Mouse (Mus musculus) heart, postnatal 14 days (tissue): ENCODE data around the gene Arl15. TPM values are rescaled to one million over a fixed set of nuclear protein-coding genes. Genes with fewer than 3 reads are reported as not detected.

ENCODE experiments used
- DNase-seq, 2 experiments: peaks; one replicate each; pipeline ENCODE4 v3.0.0; 2021 to 2022
- intact Hi-C: fragments of 180-260 bp; cut with DNase I; formaldehyde crosslinking; loops from one replicate; pipeline ENCODE4 v1.15.1; 2025
- total RNA-seq, 2 experiments: library from RNA; stranded (reverse); gene quantifications; 2 replicates each; pipeline ENCODE4 v1.2.3; 2021

Arl15 gene
- total RNA-seq, 2 experiments from 2014 or later: 11.9 to 14.7 TPM

DNA sequence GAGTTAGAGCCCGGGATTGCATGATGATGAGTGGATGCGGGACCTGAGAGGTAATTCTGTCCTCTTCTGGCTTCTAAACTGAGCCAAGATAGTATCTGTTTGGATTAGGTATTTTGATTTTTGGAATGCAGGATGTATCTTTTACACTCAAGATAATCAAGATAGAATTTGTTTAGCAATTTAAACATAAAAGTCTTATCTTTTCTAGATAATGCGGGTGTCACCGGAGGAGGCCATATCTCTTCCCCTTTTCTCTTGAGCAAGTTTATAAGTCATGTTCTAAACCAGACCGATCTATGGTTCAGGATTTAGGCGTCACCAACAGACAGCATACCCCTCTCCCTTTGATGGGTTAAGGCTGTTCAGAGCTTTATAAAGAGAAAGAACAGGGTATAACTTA lies 3.1 kb downstream of the Arl15 start:
- no peak for DNase-seq
- intact Hi-C loops: no loop called here

DNA sequence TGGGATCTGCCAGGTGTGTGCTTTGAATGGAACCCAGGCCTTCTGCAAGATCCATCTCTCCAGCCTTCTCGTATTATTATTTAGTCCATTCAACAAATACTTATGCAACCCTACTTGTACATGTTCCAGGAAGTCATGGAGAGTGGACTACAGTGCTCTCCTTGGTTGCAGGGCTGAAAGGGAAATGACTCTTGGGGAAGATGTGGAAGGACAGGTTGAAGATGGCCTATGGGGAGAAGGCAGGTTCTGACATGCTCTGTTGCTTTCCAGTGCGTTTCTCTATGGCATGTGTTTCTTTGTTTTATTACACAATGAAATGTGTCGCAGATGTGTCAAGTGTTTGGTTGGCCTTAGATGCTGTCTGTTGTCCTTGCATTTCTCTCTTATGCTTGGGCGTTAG lies 5.1 kb downstream of the Arl15 start:
- DNase-seq: no peak
- intact Hi-C loops: no loop called here

DNA sequence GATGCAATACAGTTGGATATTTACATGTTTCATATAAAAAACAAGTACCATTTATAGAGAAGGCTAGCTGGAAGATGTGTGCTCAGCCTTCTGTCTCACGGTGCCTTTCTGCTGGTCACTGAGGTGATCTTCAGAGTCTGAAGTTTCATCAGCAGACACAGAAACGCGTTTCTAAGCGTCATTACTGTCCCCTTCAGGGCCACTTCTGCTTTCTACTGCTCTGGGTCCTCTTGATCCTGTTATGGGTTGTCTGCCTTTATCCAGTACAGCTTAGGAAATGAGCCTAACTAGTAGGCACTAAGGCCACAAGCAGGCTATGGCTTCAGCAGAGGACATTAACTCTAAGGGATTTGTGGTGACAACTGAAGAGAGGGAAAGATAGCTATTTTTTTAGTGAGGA lies 5.9 kb downstream of the Arl15 start:
- intact Hi-C loops: no loop called here
- no peak for DNase-seq

GRCm38 (mm10) chr13:113802571-113802970 lies 8.3 kb downstream of the Arl15 start:
- intact Hi-C loops: no loop called here
- DNase-seq: no peak

- DNase-seq: no peak
- intact Hi-C loops: no loop called here
Observed at GRCm38 (mm10) chr13:113811141-113811540, 16.8 kb downstream of the Arl15 start.

DNA sequence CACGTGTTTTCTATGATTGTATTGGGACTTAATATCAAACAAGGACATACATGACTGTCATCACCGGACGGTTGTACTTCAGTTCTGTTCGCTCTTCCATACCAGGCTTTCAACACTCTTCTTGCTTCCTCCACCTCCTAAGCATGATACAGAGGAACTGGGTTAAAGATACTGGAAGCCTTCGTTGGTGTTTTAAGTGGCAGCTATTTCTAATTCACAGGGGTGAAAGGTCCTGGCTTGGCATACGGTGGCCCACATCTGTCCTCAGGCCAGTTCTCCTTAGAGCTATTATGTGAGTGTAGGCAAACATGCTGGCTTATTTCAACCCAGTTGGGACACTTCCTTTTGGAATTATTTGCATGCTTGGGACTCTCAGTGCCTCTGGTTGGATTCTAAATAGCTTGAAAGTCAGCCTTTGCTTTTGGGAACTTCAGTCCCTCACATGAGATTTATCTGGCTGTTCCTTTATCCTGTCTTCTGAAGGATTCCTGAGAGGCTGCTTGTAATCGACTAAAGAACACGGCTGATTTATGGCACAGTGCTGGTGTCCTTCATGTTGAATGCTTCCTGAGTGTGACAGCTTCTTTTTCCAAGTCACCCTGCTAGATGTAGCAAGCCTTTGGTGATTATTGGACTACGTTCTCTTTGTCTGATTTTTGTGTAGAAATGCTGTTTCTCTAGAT lies 17.7 kb downstream of the Arl15 start:
- intact Hi-C loops: no loop called here
- DNase-seq: peak in 1 of 2 experiments; percentile 8

GRCm38 (mm10) chr13:113812593-113812975 lies 18.3 kb downstream of the Arl15 start:
- intact Hi-C loops: no loop called here
- no peak for DNase-seq

GRCm38 (mm10) chr13:113814121-113814520 lies 19.8 kb downstream of the Arl15 start:
- intact Hi-C loops: no loop called here

DNA sequence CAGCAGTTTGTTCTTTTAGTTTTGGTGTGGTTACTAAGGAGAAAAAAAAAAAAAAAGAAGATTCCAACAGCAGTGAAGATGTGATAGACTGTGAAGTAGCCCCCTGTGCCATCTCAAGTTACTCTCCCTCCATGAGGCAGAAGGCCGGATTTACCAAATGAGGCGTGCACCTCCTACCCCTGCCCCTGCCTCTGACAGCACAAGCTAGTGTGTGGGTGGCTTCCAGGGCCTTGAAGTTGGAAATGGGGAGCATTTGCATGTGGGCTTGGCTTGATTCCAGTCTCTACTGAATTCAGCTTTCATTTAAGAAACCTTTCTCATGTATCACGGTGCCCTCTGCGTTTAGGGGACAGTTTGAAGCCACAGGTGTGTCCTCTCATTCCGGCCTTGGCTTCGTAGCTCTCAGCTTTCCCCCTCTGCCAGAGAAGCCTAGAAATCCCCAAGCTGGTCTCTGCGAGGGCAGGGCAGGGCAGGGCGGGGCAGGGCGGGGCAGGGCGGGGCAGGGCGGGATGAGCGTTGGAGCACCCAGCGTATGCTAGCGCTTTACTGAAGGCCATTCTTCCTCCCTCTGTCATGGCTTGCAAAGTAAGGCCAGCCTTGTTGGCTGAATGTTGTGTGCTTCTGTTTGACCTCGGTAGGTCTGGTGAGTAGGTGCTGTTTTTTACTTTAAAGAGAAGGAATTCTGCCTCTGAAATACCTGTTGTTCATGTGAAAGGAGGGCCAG lies 21.6 kb downstream of the Arl15 start:
- no peak for DNase-seq
- intact Hi-C loops: no loop called here

More at GRCm38 (mm10) chr13:113814121-113814520, 19.8 kb downstream of the Arl15 start:
- no peak for DNase-seq

DNA sequence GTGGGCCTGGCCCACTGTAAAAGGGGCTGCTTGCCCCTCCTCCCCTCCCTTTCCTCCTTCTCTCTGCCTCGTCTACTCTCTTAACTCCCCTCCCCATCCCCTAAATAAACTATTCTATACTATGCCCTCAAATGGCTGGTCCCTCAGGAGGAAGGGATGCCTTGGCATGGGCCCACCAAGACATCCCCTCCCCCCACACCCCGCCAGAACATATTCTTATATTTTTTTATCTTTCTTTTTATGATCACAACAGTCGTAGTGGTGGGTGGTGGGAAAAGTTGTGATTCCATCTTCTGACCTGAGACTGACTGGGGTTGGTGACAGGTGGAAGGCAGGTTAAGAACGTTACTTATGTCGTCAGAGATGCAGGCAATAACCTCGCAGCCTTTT lies 22.1 kb downstream of the Arl15 start:
- intact Hi-C loops: no loop called here
- no peak for DNase-seq

DNA sequence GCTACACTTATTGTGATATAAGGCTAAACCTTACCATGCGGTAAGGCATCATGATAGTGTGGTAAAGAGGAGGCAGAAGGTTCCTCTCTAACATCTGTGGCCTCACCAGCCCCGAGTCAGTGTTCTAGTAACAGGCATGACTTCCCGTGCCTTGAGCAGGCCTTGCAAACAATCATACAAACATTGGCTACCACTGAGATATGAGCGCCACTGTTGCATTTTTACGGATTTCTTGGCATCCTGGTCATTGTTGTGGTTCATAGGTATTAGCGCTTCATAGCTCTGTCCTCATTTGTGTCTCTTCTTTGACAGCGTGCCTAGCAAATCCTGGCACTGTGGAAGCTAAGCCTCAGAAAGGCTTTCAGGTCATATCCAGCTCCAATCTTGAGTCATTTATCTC lies 24.7 kb downstream of the Arl15 start:
- intact Hi-C loops: no loop called here
- DNase-seq: no peak

- intact Hi-C loops: no loop called here
- no peak for DNase-seq
Observed at GRCm38 (mm10) chr13:113820176-113820575, 25.9 kb downstream of the Arl15 start.

DNA sequence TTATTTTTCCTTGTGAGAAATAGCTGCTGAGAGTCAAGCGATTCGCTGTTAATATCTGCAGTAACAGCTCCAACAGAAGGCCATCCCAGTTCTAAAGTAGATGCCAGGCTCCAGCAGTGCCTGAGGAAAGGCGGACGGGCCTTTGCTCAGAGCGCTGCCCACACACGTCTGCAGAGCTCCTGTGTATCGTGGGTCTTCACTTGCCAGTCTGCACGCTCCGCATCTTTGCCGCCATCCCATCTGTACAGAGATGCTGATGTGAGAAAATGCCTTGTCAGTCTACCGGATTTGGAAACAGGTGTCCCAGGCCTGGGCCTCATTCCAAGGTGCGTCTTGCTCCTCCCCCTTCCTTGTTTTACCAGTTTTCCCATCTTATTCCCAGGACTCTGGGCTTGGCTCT lies 27.6 kb downstream of the Arl15 start:
- DNase-seq: no peak
- intact Hi-C loops: no loop called here

DNA sequence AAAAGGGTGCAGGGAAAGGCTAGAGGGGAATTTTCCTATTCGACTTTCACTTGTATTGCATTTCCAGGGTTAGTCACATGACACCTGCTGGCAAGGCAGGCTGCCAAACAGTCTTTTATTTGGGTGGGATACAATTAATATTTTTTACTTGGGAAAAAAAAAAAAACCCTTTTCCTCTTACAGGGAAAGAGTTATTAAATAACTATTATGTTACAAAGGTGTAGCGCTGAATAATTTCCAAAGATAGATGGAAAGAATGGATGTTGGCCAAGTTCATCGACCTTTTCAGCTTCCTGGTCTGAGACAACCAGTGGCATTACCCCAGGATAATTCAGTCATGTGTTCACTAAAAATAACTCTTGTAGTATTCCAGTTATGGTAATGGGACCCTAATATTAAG lies 29.7 kb downstream of the Arl15 start:
- intact Hi-C loops: no loop called here
- DNase-seq: peak in 1 of 2 experiments; percentile 14

DNA sequence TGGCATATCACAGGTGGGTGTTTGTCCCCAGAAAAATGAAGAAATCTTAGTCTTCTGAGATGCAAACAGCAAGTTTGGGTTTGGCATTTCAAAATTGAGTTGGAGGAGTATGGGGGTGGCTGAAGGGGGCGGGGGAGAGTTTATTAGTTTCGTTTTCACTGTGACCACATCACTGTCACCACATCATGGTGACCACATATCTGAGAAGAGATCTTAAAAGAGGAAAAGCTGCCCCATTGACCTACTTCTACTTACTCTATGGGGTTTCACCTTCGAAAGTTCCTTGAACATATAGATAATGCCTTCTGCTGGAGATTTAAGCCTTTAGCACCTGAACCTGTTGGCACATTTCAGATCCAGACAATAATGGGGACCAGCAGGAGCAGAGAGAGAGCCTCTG lies 34.3 kb downstream of the Arl15 start:
- intact Hi-C loops: no loop called here
- no peak for DNase-seq

GRCm38 (mm10) chr13:113829079-113829478 lies 34.8 kb downstream of the Arl15 start:
- intact Hi-C loops: no loop called here
- no peak for DNase-seq

DNA sequence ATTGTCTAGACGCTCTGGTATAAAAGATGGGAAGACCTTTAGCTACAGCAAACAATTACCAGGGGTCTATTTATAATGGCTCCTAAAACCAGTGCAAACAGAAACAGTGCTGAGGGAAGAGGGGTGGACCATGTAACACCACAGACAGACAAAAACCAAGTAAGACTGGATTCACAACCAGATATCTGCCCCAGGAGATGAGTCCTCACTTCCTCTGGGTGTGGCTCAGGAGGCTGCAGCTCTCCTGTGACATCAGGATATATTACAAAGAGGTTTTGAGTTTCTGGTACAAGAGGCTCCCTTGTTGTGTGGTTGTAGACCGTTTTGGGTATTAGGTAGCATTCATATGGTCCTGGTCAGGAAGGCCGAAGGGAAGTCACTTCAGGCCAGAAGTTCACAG lies 36.5 kb downstream of the Arl15 start:
- no peak for DNase-seq
- intact Hi-C loops: no loop called here

DNA sequence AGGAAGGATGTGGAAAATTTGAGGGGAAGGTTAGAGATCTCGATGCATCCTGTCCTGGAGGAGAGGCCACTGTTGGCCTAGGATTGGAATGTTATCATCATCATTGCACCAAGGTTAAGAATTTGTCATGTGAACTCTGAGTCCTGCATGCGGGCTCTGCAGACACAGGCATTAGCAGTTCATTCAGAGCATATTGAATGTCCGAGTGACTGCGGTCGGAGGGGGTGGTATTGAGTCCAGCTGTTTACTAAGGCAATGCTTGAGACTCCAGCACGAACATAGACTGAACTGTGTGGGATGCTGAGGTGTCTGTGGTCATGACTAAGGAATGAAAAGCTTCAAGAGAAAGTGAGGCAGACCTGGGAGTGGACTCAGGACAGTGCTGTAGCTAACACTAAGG lies 38.6 kb downstream of the Arl15 start:
- DNase-seq: no peak
- intact Hi-C loops: no loop called here

GRCm38 (mm10) chr13:113835921-113836320 lies 41.6 kb downstream of the Arl15 start:
- no peak for DNase-seq
- intact Hi-C loops: no loop called here

GRCm38 (mm10) chr13:113838601-113839576 lies 44.6 kb downstream of the Arl15 start:
- intact Hi-C loops: no loop called here
- DNase-seq: no peak

DNA sequence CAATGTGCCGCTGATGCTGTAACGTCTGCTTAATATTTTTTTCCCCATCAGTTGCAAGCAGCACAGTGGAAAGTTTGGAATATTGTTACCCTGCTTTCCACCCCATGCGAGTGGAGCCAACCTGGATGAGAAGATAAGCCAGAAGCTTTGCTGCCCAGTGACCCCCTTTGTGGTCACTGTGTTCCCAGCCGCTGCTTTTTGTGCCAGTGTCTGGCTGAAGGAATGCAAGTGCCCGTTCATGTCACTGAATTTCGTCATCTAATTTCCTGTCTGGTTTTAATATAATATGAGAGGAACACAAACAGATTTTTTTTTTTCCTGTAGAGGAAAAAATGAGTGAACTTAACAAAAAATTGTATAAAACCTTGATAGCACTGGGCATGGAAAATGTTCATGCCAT lies 46.1 kb downstream of the Arl15 start:
- intact Hi-C loops: no loop called here
- DNase-seq: no peak
